Mouse (Mus musculus): ENCODE measurements at regions not wholly inside any gene's neighbourhood (a gene's known extent, or its start where the extent isn't known, plus 50 kb on each side); places are given as distances from the start of the nearest gene placed in this dataset.

DNA sequence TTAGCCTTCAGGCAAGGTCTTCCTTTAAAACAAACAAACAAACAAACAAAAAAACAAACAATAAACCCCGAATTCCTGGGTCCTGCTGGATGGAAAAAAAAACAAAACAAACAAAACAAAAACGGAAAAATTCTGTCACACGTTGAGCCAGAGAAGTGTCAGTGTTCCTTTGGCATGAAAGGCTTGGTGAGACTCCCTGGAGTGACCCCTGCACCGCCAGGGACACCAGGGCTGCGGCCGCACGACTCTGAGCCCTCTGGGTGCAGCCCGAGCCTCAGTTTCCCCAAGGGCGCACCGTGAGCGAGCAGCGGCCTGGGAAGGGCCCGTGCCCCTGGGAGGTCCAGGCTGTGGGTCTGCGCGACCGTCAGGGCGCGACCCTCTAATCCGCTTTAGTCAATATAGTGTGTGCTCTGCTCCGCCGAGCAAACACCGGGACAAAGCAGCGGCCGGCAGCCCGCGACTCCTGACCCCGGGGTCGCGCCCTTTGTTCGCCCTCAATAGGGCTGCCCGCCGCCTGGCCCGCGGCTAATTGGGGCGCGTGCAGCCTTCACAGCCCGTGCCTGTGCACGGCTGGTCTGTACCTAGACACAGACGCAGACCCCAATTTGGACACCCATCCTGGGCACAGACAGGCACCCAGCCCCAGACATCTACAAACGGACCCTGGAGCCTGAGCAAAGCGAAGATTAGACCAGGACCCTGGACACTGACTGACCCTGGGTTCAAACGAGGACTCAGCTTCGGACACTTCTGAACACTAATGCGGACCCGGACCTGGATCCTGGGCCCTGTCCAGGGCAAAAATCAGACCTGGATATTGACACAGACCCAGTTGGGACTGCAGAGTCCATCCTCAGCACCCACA lies 74.0 kb upstream of the Ppara start:
- DNase-seq = peak; percentile 43

DNA sequence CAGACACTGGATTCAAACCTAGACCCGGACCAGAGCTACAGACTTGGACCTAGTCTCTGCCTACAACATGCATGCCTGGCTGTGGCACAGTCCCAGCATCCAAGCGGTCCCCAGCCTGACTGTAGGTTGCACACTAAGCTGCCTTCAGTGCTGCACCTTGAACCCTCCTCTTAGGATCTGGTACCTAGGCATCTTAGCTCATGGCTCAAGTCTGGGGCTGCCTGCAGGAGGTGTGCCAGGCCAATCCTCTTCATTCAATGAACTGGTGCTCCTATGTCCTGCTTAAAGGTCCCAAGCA lies 73.4 kb upstream of the Ppara start:
- peak; percentile 71 for DNase-seq

DNA sequence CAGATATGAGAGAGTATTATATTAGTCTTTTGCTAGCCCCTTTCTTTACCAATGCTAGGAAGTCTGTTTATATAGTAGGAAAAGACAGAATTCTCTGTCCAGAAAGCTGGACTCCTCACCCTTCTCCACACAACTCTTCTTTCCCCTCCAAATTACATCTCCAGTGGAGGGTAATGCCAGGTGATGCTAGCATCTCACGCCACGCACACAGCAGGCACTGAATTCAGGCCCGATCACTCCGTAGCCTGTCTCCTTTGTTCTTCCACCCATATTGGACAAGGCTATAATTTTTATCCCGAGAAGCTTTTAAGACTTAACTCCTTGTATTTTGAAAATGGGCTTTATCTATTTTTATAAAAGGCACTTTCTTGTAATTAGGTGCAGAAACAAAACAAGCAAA lies 73.0 kb upstream of the Ppara start:
- no peak for DNase-seq

DNA sequence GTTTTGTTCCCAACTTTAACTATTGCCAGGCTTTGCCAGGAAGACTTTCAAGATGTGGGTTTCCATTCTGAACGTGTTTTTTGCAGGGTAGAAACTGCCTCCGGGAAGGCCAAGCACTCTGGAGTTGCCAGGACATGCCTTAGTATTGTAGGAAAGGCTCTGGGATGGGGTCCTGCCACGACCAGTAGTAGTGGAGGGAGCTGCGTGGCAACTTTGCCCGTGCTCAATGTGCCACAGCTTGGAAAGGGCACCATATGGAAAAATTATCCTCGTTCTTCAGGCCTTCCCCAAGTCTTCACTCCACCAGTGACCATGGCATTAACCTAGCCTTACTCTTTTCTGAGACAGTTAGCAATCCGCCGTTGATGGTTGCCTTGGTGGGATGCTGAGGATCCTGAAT lies 72.5 kb upstream of the Ppara start:
- DNase-seq = no peak

DNA sequence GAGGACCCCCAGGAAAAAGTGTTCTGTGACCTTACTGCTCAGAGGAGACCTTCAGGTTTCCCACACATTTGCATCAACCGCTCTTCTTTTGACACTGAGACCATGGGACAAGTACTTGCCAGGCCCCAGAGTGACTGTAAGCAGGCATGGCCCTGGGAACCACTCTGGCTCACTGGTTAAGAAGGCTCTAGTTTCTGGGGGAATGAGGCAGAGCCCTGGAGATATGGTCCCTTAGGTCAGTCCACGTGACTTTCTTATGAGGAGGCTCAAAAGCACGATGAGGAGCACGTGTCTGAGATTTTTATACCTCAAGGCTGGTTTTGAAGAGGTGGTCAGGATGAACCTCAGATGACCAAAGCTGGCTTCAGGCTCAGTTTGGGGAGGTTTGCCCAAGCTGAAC lies 72.1 kb upstream of the Ppara start:
- DNase-seq = no peak

DNA sequence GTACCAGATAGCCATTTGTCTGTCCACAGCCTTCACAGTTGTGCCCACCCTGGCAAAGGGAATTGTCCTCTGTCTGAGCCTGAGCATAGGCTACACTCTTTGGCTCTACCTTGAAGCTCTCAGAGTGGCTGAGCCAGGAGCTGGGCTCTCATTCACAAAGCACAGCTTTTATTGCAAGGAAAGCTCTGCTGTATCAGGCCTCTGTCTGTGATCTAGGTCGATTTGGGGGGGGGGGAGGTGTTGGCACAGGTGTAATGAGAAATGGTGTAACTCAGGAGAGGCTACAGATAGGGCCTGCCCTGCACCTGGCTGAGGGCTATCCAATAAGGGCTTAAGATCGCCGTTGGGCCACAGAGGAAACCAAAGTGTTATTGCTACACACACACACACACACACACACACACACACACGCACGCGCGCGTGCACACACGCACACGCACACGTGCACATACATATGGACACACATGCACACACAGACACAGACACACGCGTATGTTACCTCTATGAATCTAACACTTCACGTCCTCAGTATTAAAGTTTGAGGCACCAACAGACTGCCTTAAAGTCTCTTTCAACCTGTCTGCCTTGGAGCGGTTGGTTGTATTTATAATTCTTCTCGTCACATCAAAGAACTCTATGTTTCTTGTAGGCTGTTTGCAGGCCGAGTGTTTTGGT lies 70.9 kb upstream of the Ppara start:
- peak; percentile 52 for DNase-seq

DNA sequence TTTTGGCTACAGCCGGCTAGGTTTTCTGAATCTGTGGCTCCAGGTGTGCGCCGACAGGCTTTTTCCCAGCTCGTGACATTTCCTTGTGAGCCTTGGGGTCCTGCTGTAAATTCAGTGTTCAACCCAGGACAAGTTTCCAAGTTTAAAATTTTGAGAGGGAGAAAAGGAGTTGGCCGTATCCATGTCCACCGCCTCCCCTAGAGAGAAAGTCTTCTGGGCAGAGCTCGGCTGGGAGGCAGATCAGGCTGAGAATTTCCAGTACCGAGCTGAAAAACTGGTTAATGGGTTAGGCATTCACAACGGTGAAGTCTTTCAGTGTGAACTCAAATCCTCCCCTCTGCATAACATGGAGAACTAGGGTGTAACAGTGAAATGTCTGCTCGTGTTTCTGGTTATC lies 70.4 kb upstream of the Ppara start:
- DNase-seq = no peak

DNA sequence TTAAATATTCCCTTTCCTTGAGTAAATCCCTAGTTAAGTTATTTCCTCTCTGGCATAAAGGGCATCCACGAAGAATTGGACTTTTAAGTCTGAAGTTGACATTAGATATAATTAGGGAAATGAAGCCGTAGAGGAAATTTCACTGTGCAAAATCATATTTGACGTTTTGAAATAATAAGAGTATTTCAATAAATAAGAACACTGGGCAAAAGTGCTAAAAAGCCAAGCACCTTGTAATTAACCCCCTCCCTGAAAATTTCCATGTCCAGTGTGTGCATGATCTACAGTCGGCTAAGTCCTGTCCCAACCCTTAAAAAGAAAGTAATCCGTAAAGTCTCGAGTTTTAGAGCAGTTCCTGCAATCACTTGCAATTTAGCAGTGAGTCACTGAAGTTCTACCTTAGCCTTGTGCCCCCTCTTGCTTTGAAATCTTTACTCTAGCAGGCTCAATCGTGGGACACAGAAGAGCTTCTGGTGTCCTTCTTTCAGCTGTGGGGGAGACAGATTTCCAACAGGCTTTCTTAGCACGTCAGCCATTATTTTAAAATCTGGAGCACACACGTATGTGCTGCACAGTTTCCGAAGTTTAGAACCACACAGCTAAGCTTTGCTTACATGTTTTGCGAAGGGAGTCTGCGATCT lies 69.5 kb upstream of the Ppara start:
- no peak for DNase-seq

DNA sequence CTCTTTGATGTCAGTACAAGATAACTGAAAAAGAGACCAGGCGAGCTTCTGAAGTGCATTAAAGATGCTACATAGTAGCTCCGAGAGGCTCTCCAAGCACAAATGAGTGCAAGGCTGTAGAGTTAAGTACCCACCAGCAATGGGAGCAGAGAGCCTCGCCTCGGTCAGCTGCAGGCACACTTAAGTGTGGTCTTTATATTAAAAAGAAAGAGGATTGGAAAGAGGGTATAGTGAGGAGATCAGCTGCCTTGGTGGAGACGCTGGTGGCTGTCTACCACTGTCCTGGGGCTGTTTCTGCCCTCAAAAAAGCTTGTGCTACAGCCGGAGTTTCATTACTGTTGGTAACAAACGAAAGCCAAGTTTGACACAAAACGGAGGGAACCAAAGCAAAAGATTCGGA lies 68.3 kb upstream of the Ppara start:
- DNase-seq = no peak

DNA sequence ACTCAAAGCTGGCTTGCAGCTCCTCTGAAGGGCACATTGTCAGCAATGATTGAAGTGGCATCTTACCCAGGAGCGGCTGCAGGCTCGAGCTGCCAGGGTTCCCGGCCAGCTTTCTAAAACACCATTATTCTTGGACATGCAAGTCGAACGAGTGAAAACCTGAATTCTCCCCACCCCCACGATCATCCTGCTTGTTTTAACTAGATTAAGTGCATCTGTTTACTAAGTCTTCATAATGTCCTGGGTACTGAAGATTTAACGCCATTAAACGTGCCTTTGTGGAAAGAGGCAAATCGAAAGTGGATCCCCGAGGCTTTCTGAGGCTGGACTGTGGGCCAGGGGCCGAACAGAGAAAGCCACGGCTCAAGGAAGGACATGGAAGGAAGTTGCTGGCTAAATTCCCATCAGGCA lies 67.4 kb upstream of the Ppara start:
- no peak for DNase-seq

DNA sequence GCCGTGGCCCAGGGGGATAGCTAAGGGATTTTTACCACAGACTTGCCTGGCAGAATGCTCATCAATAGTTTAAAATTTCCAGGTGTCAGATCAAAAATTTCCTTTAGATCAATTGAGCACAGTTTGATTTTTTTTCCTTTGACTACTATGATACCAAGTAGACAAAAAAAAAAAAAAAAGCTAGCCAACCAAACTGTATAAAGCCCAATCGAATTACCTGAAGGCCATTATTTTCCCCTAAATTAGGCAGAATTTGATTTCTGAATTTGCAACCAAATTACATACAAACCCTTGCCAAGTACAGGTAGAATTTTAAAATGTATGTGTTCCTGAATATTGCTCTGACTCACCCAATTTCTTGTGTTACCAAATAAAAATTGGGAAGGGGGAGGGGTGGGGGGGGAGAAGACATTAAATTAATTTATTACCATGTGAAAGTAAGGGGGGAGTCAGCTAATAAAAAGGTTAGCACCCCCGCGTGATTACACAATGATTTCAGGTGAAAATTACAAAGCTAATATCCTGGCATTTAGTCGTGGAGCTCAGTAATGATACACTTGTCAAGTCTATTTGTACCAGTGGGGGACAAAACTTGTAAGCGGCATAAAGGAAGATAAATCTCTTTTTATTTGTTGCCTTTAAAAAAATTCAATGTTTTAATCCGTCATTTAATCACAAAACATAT lies 66.7 kb upstream of the Ppara start:
- no peak for DNase-seq

DNA sequence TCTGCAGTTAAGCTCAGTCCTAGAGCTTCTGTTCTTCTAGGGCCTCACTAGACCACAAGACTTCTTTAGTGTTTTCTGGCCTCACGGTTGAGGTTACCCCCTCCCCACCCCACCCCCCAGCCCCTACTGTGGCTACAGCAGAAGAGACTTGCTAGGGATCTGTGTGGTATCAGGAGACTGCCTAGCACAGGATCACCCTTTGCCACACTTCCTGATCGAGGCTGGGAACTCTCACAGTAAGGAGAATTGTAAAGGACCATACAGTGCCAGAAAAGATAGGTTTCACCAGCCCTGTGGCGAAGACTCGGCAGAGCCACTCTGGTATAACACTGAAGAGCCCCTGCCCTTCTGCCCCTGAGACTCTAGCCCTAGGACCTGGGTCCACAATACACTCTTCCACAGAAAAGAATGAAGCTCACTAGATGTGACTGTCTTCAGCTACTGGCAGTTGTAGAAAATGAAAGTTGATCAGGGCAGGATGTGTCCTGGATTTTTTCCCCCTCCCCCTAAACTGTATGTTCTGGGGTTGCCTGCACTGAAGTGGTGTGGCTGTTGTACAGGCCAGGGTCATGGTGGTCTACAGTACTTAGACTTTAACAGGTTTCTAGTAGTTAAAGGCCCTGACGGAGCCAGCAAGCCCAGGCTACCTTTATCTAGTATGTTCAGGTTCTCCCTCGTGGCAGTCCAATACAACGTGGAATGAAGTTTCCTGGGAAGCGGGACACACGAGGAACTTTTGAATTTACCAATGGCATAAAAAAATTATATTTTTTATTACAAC lies 65.7 kb upstream of the Ppara start:
- no peak for DNase-seq

DNA sequence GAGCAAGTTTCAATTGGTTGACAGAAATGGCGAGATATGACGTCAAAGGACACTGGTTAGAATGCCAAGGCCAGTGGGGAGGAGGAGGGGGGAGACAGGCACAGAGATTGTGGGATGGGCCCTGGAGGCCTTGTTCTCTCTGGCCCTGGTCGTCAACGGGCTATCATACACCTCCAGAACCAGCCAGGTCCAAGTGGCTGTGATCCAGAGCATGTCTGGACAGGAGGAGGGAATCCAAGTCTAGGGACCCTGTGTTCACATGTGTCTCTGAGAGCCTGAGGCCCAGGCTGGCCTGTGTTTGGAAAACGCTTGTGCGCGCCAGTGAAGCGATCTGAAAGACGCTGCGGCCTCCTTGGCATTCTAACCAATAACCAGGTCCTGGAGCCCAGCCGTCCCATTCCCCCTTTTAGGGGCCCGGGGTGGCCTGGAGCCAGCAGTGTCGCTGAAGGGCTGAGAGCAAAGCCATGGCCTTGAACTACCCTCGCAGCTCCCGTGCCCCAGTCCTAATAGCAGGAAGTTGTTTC lies 65.1 kb upstream of the Ppara start:
- peak; percentile 91 for DNase-seq

DNA sequence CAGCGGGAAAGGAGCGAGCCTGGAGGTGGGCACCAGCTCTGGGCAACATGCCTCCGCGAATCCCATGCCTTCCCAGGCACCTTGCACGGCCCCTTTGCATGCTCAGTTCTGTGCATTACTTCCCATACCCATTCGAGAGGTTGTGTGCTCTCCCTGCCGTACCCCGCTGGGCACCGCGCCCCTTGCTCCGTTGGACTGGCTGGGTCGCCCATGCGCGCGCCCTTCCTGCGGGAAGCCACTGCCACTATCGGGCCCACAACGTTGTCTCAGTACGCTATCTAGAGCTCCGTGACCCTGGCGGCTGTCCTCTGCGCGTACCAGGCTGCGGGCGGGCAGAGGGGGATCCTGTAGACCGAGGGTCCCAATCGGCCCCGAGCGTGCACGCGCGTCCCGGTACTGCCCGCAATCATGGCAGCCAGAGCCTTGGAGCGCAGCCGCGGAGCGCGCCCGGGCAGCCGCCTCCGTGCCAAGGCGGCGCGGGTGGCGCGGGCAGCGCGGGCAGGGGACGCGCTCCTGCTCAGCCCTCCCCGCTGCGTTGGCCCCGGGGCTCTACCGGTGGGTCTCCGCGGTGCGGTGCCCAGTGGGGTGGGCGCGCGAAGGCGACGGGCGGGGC lies 64.5 kb upstream of the Ppara start:
- peak; percentile 86 for DNase-seq

DNA sequence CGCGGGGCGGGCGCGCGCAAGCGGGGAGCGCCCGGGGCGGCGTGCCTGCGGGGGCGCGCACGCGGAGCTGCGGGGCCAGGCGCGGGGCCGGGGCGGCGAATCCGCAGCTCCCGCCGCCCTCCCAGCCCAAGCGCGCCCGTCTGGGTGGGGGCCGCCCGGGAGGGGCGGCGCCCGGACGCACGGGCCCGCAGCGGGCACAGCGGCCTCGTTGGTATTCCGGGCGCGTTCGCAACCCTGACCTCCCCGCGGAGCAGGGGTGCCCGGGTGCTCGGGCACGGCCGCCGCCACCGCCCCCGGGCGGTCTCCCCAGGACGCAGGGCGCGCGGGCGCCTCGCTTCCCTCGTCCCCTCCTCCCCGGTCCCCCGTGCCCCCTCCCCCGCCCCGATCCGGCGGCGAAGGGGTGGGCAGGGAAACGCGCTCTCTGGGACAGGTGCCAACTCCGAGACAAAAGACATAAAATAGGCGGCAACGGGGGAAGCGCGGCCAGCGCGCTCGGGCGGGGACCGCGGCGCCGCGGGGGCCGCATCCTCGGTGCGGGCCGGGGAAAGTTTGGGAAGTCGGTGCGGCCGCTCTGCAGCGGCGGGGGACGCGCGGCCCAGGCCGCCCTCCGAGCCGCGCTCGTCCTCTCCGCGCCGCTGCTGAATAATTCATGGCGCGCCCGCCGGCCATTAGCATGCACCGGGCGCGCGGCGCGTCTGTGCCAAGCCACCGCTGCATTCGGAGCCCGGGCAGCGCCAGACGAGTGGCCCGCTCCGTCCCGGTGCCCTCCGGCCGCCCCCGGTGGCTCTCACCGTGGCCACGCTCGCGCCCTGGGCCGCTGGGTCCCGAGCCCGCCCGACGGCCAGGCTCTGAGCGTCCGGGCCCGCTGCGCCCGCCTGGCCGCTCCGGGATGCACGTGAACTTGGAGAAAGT lies 63.7 kb upstream of the Ppara start:
- DNase-seq = peak; percentile 86

DNA sequence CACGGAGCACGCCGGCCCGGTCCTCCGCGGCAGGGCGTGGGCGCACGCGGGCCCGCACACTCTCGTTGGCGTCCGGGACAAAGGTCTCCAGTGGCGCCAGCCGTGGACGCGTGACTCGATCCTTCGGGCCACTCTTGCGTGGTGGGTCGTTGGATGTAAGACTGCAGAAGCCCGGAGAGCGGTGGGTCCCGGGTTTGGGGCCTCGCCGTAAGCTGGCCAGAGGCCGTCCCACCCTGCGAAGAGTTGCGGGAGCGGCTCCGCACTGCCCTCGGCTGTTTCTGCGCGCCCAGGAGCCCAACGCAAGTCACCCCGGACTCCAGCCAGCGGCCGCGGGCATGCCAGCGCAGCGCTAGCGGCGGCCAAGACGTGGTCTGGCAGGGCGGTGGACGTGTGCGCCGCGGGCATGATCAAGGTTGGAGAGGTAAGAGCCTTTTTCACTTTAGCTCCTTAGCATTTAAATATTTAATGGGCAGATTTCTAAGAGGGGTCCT lies 63.0 kb upstream of the Ppara start:
- peak; percentile 73 for DNase-seq

DNA sequence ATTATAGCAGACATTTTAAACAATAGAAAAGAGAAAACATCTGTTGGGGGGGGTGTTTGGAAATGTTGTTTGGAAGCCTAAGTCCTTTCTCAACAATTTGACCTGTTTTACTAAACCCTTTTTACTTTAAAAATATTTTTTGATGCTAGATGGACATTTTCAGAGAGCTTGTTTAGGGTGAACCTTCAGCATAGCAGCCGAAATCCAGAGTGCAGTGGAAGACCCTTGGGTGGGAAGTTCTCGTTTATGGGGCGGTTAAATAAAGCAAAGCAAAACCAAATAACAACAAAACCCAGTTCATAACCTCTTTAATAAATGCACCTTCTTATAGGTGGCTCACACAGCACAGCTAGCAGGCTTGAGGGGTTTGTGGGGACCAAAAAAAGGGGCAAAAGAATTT lies 62.4 kb upstream of the Ppara start:
- DNase-seq = no peak

DNA sequence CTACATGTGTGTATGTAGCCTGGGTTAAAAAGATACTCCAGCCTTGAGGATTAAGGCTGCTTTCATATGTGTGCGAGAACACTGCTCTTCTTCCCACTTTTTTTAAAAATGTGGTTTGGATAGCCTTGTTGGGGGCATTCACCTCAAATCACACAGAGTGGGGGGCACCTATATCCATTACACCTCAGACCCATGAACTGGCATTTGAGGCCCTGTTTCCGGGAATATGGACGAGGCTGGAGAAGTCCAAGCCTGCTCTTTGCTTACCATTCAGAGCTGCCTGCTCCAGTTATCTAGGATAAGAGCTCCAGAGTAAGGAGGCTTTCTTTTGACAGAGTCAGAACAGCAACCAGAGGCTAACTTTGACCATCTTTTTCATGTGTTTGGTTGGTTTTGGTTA lies 61.9 kb upstream of the Ppara start:
- no peak for DNase-seq

DNA sequence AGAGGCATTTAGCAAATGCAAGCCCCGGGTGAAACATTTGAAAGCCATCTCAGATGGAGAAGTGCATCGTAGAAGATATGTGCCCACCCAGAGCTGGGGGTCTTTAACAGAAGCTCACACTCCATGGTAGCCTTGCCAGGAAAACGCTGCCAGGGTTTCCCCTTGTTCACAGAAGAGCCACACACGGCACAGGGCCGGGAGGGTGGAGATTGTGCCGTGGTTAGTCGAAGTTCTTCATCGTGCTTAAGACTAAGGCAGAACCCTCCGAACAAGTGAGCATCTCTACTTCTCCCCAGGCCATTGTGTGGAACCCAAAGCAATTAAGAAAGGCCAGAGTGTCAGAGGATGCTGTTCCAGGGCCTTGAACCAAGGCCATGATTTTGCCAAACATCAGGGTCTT lies 61.3 kb upstream of the Ppara start:
- DNase-seq = no peak

DNA sequence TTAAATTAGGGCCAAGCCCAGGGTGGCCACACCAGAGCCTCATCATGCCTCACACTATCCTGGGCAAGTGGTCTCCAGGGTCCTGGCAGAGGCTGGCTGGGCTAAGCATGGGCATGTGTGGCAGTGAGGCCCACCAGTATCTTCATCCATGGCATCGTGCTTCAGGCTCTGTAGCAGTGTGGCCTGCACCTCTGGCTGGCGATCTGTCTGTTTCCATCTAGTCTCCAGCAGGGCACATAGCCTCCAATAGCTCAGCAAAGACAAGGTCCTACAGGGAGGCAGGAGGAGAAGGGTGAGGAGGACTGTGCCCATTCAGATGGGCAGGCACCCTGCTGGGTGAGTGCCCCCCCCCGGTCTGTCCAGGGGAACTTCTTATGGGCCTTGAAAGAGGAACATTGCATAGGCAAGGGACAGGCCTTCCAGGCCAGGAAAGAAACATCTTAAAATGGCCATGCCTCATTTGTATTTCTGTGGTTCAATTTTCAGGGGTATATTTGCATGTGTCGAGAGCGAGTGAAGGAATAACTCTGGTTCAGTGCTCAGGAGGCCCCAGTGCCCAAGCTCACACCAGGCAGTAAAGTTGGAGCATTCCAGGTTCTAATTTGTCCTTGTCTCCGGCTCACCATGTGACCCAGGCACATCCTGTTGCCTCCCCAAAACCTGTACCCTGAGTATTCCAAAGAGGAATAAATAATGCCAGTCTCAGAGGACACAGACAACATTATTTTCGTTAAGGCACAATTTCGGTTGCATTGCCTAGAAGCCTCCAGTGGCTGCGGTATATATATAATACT lies 60.4 kb upstream of the Ppara start:
- DNase-seq = no peak
